Mouse (Mus musculus) CH12F3 (cell line): ENCODE data around the gene Il6st.

ENCODE experiments used
- in situ Hi-C: fragments of 300-500 bp; cut with MboI; formaldehyde crosslinking; loops from 2 replicates; pipeline ENCODE4 v1.14.3; 2020; ENCODE audit warnings: low sequenced_read_pairs

Gene Il6st

DNA sequence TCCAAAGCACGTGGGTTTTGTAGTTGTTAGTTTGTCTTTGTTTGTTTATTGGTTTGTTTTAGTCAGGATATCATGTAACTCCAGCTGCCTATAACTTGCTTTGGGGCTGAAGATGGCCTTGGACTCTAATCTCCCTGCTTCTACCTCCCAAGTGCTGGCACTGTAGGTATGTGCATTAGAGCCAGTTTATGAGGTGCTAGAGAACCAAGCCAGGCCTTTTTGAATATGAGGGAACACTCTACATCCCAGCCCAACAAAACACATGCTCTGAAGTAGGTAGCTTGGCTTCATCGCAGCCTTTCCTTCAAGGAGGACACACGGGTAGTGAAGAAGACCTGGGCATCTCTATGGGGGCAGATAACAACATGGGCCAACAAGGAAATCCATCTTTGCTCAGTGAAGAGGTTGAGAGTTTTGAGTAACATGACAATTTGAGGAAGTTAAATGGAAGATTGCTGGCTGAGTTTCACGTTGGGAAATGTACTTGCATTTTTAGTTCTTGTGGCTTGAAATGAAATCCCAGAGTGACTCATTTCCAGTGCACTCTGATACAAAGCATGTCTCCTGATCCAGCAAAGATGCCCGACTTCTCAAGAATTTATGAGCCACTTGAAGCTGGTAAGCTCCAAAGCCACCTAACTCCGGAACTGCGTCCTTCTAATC lies 20.9 kb upstream of the Il6st start:
- in situ Hi-C loops = no loop called here

DNA sequence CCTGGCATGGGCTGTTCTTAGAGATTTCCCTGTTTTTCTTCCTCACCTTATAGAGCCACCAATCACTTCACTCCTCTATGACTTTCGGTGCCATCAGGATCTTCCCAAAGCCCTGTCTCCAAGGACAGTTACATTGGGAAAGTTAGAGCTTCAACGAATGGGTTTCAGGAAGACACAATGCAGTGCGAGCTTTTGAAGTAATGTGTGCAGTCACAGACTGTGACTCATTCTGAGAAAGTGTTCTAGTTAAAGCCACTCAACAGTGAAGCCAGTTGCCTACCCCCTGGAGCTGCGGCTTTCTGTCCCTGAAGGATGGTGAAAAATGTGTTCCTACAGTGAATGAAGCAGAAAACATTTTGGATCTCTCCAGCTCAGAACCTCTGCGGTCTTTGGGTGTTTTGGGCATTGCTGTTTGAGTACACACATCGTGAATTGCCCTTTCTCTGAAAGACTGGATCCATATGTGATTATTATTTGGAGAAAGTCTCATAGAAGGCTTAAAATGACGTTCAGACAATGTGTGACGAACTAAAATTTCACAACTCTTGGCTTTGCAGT lies 16.7 kb upstream of the Il6st start:
- in situ Hi-C loops = no loop called here

DNA sequence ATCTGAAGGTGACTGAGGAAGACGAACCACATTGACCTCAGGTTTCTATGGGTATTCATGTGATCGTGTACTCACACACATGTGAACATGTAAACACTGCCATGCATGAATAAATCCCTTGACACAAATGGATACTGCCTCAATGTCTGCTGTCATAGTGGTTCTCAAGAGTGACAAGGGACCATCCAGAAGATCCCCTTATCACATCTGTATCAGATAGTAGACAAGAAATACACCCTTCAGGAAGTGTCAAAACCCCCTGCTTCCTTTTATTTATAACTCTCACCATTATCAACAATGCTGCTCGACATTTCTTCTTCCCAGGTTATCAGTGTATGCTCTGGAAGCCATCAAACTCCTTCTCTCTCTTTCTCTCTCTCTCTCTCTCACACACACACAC lies 13.7 kb upstream of the Il6st start:
- in situ Hi-C loops = no loop called here

DNA sequence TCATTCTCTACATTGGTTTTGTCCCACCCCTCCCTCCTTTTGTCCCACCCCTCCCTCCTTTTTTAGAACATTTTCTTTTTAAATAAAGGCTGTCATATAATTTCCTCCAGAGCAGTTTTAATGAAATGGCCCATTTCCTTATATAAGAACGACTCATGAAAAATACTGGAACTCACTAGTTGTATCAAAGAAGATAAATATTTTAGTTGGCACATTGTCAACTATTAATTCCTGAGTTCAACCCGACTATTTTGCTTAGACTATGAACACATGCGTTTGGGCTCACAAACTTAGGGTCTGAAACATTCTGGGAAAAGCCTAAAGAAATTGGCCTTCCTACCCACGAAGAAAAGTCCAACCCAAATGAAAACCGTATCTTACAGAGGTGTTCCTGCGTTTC lies 6.5 kb upstream of the Il6st start:
- in situ Hi-C loops = no loop called here

DNA sequence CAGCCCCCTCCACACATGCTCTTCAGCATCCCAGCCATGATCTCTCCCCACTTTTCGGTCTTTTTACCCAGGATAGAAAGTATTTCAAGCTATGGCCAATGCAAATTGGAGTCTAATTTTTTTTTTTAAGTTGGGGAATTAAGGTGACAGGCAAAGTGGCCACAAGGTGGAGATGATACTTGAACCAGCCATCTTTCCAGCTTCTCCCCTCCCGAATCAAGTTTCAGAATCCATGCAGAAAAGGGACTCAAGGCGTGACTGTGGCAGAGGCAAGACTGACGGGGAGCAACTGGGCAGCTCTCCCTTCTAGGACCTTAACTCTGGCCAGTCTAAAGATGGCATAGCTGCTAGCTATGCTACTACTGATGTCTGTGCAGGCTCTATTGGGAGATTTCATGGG lies 5.9 kb upstream of the Il6st start:
- in situ Hi-C loops = no loop called here

DNA sequence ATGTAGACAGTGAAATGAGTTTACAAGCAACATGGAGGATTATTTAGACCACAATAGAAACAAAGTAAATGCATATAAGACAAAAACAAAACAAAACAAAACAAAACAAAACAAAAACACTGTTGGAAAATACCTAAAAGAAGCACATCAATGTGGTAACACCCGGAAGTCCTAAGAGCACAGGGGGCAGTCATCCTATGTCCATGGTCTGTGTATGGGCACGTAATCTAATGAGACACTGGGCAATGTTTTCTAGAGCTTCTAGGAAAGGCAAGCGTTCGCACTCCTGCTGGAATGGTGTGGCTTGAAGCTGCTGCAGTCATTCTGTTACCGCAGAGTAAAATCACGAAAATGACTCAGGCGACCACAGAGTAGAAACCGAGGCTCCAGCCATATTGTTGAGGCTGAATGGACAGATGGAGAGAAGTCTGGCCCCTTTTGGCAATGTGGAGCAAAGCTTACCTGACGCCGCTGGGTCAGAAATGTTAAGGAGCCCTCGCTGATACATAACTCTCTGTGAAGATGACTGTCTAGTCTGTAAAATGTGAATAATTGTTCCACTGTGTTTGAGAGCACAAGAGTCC lies 5.3 kb upstream of the Il6st start:
- in situ Hi-C loops = no loop called here

DNA sequence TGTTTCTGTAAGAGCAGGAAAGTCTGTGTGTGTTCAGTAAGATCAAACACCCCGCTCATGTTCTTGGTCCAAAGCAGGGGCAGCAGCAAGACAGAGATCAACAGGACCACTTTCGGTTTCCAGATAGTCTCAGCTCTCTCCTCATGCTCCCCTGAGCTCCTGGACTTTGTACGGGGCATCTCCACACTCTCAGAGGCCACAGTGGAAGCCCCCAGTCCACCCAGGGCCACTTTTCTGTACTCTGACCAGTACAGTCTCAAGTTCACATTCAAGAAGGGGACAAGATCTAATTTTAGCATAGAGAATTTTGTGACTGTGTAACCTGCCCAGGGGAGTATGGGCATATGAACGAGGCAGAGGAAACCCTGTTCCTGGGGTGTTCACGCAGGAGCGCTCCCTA lies 3.9 kb upstream of the Il6st start:
- in situ Hi-C loops = no loop called here

DNA sequence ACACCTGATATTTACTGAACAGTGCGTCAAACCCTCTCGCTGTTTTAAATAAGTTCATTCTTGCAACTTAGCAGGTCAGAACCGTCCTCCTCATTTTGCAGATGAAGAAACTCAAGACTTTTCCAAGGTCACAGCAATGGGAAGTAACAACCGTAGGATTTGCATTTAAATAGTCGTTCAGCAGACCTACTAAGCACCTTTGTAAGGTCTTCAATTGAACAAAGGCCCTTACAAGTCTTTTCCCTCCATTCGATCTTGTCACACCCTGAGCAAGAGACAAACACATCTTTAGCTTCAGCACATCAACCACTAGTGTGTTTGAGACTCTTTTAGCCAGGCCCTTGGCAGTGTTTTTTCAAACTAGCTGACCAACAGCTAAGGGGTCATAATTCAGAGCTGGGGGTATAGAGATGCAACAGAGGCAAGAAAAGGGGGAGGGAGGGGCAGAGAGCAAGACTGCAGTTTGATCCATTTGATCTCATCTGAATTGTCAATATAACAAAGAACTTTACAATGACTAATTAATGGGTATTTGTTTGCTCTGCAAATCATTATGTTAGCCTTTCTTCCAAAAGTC lies 1.4 kb upstream of the Il6st start:
- in situ Hi-C loops = no loop called here

DNA sequence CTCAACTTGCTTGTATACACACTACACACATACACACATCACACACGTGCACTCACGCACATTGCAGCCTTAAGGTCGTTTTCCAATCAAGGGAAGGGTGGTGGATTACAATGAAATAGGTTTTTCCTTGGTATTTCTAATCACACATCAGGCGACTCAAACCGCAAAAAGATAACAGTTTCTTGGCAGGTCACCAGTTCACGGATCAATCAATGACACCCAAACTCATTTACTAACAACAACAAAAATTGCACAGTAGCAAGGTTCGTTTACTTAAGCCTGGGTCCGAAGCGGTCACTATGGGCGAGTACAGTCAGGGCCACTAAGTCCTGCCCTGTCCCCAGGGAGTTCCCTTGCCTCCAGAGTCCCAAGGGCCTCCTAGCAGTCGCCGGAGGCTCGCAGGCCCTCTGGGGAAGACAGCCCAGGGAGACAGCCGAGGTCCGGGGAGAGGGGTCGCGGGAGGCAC lies 500 bp upstream of the Il6st start:
- in situ Hi-C loops = no loop called here

DNA sequence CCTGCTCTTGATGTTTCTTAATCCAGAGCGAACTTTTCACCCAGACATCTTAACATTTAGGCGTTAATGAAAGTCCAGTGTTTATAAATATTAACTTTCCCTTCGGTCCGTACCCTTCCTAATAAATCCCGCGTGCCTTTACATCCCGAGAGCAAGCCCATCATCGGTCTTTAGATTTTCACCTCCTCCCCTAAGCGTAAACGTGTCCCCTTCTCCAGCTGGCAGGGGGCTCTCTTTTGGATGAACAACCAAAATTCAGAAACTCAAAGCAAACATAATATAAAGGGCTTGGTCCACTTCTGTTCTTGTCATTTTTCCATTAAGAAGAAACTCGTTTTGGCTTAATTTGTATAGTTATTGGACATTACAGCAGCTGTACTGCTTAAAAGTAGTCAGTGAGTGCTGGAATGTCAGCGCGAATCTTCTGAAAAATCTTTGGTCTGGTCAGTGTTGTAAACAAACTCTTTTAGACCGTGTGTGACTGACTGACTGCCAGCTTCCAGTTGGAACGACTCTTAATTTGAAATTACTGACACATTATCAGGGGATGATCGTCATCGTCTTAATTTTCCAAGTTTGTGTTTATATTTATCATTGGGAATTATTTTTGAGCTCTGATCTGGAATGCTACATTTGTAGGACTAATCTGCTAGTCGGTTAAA lies 887 bp downstream of the Il6st start:
- in situ Hi-C loops = no loop called here

DNA sequence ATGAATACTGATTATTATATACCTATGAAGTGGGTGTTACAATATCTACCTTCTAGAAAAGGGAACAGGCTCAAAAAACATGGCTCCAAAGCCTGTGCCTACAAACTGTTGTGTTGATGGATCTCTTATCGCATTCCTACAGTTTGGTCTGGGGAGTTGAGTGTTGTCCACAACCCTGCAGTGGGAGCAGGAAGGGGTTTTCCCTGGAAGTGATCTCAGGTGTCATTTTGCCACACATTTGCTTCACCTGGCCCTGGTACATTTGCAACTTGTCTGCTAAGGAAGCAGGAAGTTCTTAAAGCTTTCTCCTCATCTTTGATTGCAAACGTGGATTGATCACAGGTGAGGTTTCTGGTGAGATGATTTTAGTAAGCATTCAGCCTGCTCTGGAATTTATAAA lies 1.7 kb downstream of the Il6st start:
- in situ Hi-C loops = no loop called here

DNA sequence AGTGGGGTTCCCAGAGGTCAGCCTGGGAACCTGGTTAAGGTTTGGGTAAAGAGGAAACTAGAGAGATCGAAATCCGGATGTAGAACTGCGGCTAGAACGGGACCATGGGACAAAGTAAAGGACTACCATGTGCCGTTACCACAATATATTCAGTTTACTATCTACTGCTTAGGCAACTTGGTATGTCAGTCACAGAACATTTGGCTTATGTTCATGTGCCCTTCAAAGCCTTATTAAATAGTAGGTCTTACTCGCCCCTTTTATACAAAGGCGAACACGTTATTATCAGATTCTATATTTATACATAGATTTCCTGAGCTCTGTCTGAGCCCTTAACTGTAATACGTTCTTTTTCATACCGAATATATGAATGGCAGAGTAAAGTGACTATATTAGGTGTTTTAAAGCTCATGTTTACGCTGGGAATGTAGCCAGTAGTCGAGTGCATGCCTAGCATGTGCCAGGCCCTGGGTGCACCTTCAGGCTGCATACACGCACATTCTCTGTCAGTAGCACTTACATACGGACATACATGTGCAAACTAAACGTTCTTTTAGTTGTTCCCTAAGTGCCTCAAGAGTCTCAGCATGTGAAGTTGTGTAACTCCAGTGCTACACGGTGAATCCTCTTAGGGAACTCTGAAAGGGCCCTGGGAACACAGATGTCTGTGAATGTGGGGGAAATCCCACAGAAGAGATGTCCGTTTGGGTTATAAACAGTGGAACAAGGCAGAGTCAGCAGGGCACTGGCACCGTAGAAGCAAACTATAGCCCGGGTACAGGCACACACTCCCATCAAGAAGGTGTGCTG lies 2.5 kb downstream of the Il6st start:
- in situ Hi-C loops = no loop called here

DNA sequence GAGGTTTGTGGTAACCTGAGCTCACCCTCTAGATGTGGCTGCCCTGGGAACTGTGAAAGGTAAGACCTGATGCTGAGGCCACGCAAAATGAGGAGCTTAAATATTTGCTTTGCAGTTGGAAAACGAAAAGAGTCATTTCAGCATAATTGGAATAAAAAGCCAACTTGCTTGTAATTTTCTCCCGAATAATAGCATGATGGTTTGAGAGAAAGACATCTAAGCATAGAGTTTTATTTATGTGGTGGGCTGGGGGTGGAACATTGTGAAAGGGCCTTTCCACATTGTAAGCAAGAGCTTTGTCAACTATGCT lies 3.0 kb downstream of the Il6st start:
- in situ Hi-C loops = no loop called here

DNA sequence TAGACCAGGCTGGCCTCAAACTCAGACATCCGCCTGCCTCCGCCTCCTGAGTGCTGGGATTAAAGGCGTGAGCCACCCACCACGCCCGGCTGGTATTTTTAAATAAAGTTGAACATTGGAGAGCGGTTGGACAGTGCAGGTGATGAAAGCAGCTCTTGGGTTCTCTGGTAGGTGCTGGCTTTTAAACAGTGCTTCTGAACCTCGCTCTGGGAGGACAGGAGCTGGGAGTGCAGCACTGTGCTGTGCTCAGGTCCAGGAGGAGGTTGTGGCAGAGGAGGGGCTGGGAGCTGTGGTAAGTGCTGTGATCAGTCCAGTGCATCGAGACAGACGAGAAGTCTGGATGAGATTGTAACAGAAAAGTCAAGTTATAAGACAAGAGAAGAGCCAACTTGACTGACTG lies 3.5 kb downstream of the Il6st start:
- in situ Hi-C loops = no loop called here

DNA sequence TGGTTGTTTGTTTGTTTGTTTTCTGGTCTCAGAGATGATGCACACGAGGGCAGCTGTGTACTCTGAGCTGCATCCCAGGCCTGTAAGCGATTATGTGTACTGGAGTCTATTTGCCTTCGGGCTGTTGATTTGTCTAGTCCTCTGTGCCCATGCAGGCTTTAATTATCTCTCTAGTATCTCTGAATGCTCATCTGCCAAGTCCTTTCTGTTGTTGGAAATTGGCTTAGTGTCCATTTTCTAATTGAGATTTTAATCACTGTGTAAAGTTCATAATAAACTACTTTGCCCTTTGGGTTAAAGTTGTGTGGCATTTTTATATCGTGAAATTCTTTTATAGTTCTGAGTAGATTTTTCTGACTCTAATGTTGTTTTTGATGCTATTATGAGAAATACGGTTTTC lies 5.6 kb downstream of the Il6st start:
- in situ Hi-C loops = no loop called here

DNA sequence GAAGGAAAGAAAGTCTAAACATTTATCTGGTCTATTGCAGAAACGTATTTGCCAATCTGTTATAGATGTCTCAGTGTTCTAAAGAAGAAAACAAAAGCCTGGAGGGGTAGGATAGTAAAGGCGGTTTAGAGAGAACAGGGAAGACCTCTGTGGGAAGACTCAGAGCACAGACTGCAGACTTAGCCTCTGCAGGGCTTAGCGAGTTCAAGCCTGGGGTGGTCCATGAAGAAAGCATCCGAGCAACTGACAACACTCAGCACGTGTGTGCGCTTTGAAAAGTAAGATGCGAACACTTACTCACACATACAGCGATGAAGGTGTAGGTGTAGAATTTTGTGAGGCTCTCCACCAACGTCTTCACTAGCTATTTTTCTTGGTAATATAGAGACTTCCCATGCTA lies 7.3 kb downstream of the Il6st start:
- in situ Hi-C loops = no loop called here

DNA sequence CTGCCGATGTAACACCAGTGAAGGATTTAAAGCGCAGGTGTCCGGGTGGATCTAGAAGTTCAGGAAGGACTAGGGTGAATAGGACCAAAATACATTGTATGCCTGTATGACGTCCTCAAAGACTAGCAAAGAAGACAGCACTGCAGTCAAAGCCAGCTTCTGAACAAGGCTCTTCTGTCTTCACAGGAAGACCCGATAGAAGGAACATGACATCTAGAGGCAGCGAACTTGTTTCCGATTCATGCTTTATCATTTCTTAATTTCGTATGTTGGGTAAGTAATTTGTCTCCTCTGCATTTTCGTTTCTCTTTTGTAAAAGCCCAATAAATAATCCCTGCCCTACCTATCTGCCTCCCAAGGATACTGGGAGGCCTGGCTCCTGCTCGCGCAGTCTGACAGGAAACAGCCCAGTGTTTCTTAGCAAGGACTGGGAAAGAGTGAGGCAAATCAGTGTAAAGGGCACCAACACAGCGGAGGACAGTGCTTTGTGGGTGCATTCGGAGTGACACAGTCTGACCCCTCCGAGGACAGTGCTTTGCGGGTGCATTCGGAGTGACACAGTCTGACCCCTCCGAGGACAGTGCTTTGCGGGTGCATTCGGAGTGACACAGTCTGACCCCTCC lies 8.6 kb downstream of the Il6st start:
- in situ Hi-C loops = no loop called here

DNA sequence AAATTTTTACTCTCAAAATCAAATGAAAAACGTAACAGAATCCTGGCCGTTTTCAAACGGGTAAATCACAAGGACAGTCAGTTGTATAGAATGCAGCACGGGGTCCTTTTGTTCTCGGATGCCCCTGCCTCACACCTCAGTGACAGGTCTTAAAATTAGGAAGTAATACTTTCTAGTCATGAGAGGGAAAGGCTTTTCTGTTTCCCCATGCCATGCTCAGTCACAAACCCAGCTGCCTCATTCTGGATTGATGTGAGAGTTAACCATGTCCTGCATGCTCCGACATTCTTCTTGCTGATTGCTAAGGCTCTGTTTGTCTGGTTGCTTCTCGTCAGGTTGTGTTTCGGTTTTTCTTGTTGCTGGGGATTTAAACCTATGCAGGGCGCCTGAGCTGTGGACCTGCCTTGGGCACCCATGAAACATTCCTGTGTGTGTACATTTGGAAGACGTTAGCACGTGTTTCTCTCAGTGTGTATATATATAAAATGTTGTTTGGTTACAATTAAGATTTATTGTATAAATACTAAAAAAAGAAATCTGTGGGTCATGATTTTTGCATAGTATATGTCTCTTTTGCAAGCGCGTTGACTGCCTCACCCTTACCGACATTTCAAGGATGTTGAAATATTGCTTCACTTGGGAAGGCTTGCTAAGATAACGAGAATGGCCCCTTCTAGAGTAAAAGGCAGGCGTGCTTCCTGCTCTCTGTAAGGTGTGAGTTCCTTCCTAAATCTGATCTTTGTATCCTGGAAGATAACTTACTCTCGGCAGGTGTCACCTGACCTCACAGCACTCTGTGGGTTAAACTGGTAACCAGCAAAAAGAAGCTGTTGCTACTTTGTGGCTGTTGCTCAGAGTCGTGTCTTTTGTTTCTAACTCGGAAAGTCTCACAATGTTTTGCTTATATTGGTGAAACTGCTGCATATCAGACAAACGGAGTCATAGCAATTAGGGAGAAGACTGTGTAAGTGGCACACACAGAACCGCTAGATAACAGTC lies 10.2 kb downstream of the Il6st start:
- in situ Hi-C loops = no loop called here

DNA sequence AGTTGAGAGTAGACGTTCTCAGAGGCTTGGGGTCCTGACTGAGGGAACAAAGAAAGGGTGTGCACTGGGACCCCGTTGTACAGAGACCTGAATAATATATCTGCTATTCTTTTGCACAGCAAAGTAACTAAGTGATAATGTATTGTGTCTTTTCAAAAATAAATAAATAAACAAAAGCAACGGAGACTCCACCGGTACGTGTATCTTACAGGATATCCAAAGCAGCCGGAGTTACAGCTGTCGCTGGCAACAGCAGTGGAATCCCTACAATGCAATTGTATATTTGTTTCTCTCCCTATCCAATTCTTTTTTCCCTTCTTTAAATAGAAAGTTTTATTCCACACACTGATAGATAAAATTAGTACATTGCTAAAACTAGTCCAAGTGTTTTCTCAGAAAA lies 15.2 kb downstream of the Il6st start:
- in situ Hi-C loops = no loop called here

DNA sequence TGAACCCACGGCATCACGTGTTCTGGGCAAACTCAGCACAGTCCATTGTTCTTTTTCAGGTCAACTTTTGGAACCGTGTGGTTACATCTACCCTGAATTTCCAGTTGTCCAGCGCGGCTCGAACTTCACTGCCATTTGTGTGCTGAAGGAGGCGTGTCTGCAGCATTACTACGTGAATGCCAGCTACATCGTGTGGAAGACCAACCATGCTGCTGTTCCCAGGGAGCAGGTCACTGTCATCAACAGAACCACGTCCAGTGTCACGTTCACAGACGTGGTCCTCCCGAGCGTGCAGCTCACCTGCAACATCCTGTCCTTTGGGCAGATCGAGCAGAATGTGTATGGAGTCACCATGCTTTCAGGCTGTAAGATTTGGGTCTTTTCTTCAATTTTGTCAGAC lies 16.1 kb downstream of the Il6st start:
- in situ Hi-C loops = no loop called here
